Mouse (Mus musculus) spleen, postnatal 10 days (tissue): ENCODE results near the gene Zfyve28.

Source experiments
- DNase-seq, 2 experiments: peaks; one replicate each; pipeline ENCODE4 v3.0.0; 2021 to 2022; ENCODE audit warnings: low spot score in 2 of 2

Gene Zfyve28

GRCm38 (mm10) chr5:34288154-34288716, at the start of gene Zfyve28, which contains the start of gene Cfap99:
Gene Zfyve28, minus strand, starts transcription at chr5:34288449.
Gene Cfap99, plus strand, starts transcription at chr5:34288600.
- peak; percentile 10 to 51 for DNase-seq

GRCm38 (mm10) chr5:34336775-34337450, 48.7 kb upstream of the Zfyve28 start:
- peak; percentile 66 to 80 for DNase-seq

GRCm38 (mm10) chr5:34336097-34336774, 48.0 kb upstream of the Zfyve28 start, which contains the start of gene Rnf4:
Gene Rnf4, plus strand, starts transcription at chr5:34336289.
- DNase-seq = peak; percentile 96 to 99

GRCm38 (mm10) chr5:34335539-34336096, 47.4 kb upstream of the Zfyve28 start:
- no peak for DNase-seq

- no peak for DNase-seq
Measured at GRCm38 (mm10) chr5:34334081-34334480, 45.8 kb upstream of the Zfyve28 start.

- no peak for DNase-seq
Measured at GRCm38 (mm10) chr5:34330136-34330535, 41.9 kb upstream of the Zfyve28 start.

- DNase-seq = peak in 1 of 2 experiments; percentile 27
Measured at GRCm38 (mm10) chr5:34326875-34327576, 38.8 kb upstream of the Zfyve28 start.

GRCm38 (mm10) chr5:34326249-34326691, 38.0 kb upstream of the Zfyve28 start:
- no peak for DNase-seq

GRCm38 (mm10) chr5:34325286-34325685, 37.0 kb upstream of the Zfyve28 start:
- DNase-seq = no peak

- no peak for DNase-seq
Measured at GRCm38 (mm10) chr5:34321236-34321635, 33.0 kb upstream of the Zfyve28 start.

GRCm38 (mm10) chr5:34319491-34320034, 31.3 kb upstream of the Zfyve28 start:
- no peak for DNase-seq

- DNase-seq = no peak
Measured at GRCm38 (mm10) chr5:34309016-34309415, 20.8 kb upstream of the Zfyve28 start.

- no peak for DNase-seq
Measured at GRCm38 (mm10) chr5:34302377-34302776, 14.1 kb upstream of the Zfyve28 start.

GRCm38 (mm10) chr5:34298937-34299535, 10.8 kb upstream of the Zfyve28 start:
- DNase-seq = no peak

GRCm38 (mm10) chr5:34298061-34298460, 9.8 kb upstream of the Zfyve28 start:
- no peak for DNase-seq

- DNase-seq = no peak
Measured at GRCm38 (mm10) chr5:34295141-34295540, 6.9 kb upstream of the Zfyve28 start.

- no peak for DNase-seq
Measured at GRCm38 (mm10) chr5:34294696-34295095, 6.4 kb upstream of the Zfyve28 start.

GRCm38 (mm10) chr5:34293363-34293762, 5.1 kb upstream of the Zfyve28 start:
- DNase-seq = no peak

GRCm38 (mm10) chr5:34289286-34289685, 1.0 kb upstream of the Zfyve28 start:
- no peak for DNase-seq

- no peak for DNase-seq
Measured at GRCm38 (mm10) chr5:34287838-34288145, 457 bp downstream of the Zfyve28 start.
